Mouse (Mus musculus) kidney, adult 18-20 months (tissue): ENCODE measurements at regions not wholly inside any gene's neighbourhood (a gene's known extent, or its start where the extent isn't known, plus 50 kb on each side); places are given as distances from the start of the nearest gene placed in this dataset.

Experiments used
- DNase-seq: peaks from one replicate; pipeline ENCODE4 v3.0.0; 2021

- DNase-seq, result no peak
These were observed 201.6 kb upstream of the 4930452B06Rik start for GRCm38 (mm10) chr14:8867641-8868040.

- no peak for DNase-seq
These were observed 185.5 kb upstream of the 4930452B06Rik start for GRCm38 (mm10) chr14:8851572-8851971.

GRCm38 (mm10) chr14:8850208-8850607, 184.2 kb upstream of the 4930452B06Rik start:
- DNase-seq, result no peak

- no peak for DNase-seq
These were observed 167.5 kb upstream of the 4930452B06Rik start for GRCm38 (mm10) chr14:8833516-8833915.

- peak; percentile 19 for DNase-seq
These were observed 134.2 kb upstream of the 4930452B06Rik start for GRCm38 (mm10) chr14:8800217-8800616.

GRCm38 (mm10) chr14:8789348-8789747, 123.3 kb upstream of the 4930452B06Rik start:
- DNase-seq, result no peak

- DNase-seq, result no peak
These were observed 94.5 kb upstream of the 4930452B06Rik start for GRCm38 (mm10) chr14:8760541-8760940.

GRCm38 (mm10) chr14:8736831-8737230, 70.8 kb upstream of the 4930452B06Rik start:
- no peak for DNase-seq

- DNase-seq, result no peak
These were observed 67.2 kb upstream of the 4930452B06Rik start for GRCm38 (mm10) chr14:8733261-8733660.

- DNase-seq, result no peak
These were observed 61.3 kb upstream of the 4930452B06Rik start for GRCm38 (mm10) chr14:8727364-8727763.
